Mouse (Mus musculus) cerebellum, postnatal 14 days (tissue): Measurements from ENCODE around the gene Mindy1.

Source experiments
- DNase-seq, 2 experiments: peaks; one replicate each; pipeline ENCODE4 v3.0.0; 2021; ENCODE audit warnings: mixed read lengths in 2 of 2

Gene Mindy1

GRCm38 (mm10) chr3:95295321-95296102 lies 14.4 kb downstream of the Mindy1 start:
- no peak for DNase-seq

GRCm38 (mm10) chr3:95296103-95296469 lies 14.9 kb downstream of the Mindy1 start:
- DNase-seq, result peak; percentile 56 to 67

GRCm38 (mm10) chr3:95298018-95298417 lies 16.9 kb downstream of the Mindy1 start:
- no peak for DNase-seq

GRCm38 (mm10) chr3:95301204-95301796 lies 20.2 kb downstream of the Mindy1 start:
- no peak for DNase-seq

- no peak for DNase-seq
These were observed 25.1 kb downstream of the Mindy1 start for GRCm38 (mm10) chr3:95306244-95306643.

GRCm38 (mm10) chr3:95307100-95307499 lies 26.0 kb downstream of the Mindy1 start, which contains the start of gene Anxa9:
Gene Anxa9 (minus strand): TSS chr3:95307176.
- DNase-seq, result no peak

GRCm38 (mm10) chr3:95310496-95310895 lies 29.4 kb downstream of the Mindy1 start:
- no peak for DNase-seq

- peak; percentile 83 for DNase-seq
These were observed 30.1 kb downstream of the Mindy1 start for GRCm38 (mm10) chr3:95310968-95311882.

GRCm38 (mm10) chr3:95312623-95313022 lies 31.5 kb downstream of the Mindy1 start:
- DNase-seq, result no peak

GRCm38 (mm10) chr3:95313476-95313875 lies 32.3 kb downstream of the Mindy1 start:
- no peak for DNase-seq

GRCm38 (mm10) chr3:95314075-95314474 lies 32.9 kb downstream of the Mindy1 start:
- no peak for DNase-seq

GRCm38 (mm10) chr3:95314486-95315093 lies 33.4 kb downstream of the Mindy1 start, which contains the start of gene Cers2:
Gene Cers2 (plus strand): TSS chr3:95314791.
- DNase-seq, result no peak

- peak; percentile 83 for DNase-seq
These were observed 34.1 kb downstream of the Mindy1 start for GRCm38 (mm10) chr3:95315094-95315843.

- no peak for DNase-seq
These were observed 34.9 kb downstream of the Mindy1 start for GRCm38 (mm10) chr3:95315844-95316550.

GRCm38 (mm10) chr3:95317414-95318080 lies 36.4 kb downstream of the Mindy1 start:
- DNase-seq, result peak; percentile 59 to 68

- DNase-seq, result peak in 1 of 2 experiments; percentile 18
These were observed 37.4 kb downstream of the Mindy1 start for GRCm38 (mm10) chr3:95318548-95318947.

GRCm38 (mm10) chr3:95319110-95319509 lies 38.0 kb downstream of the Mindy1 start:
- DNase-seq, result no peak

- DNase-seq, result no peak
These were observed 38.8 kb downstream of the Mindy1 start for GRCm38 (mm10) chr3:95319701-95320625.

GRCm38 (mm10) chr3:95323429-95323828 lies 42.3 kb downstream of the Mindy1 start:
- DNase-seq, result no peak
